Mouse (Mus musculus): ENCODE measurements at regions not wholly inside any gene's neighbourhood (a gene's known extent, or its start where the extent isn't known, plus 50 kb on each side); places are given as distances from the start of the nearest gene placed in this dataset.

GRCm38 (mm10) chr8:34364446-34365035 lies 253.0 kb upstream of the Gm10131 start:
- TF ChIP-seq CTCF (IDR thresholded peaks at IDR 0.05; ENCODE audit: control insufficient read depth, insufficient read depth, insufficient replicate concordance, low read depth, low read length) (no peak), POLR2A (IDR thresholded peaks at IDR 0.05; ENCODE audit: control insufficient read depth, low read depth, low read length) (no peak)

Data from testis, adult 2 months (tissue).